Mouse (Mus musculus): Measurements from ENCODE around the gene Cd247. TPM values are rescaled to one million over a fixed set of nuclear protein-coding genes. Genes with fewer than 3 reads are reported as not detected.
"Not testable (repeated sequence)": the region's sequence is repeated elsewhere in the genome, so short reads cannot be mapped to it uniquely, and the experiment has no call there.

The Cd247 gene
- total and polyA plus RNA-seq, 2 experiments from 2014 or later: 0.41 TPM; not detected in 1

- ATAC-seq (ENCODE audit: insufficient read depth, low read depth) (no peak), DNase-seq (ENCODE audit: low spot score) (no peak)
- Histone ChIP-seq H3K36me3 (replicated peaks; ENCODE audit: control insufficient read depth, insufficient read depth, low read length) (no peaks in the 10 kb centered on the region), H3K9me3 (replicated peaks; ENCODE audit: control insufficient read depth, low read length) (no peaks in the 10 kb centered on the region), H3K4me2 (ENCODE audit: low read depth, low read length) (no peak overlapping the region), H3K27me3 (ENCODE audit: control insufficient read depth, insufficient read depth, low read length) (no peaks in the 10 kb centered on the region), H3K27ac (ENCODE audit: low read depth) (no peak overlapping the region), H3K4me3 (ENCODE audit: low read depth, low read length) (no peak overlapping the region), H3K4me1 (ENCODE audit: control insufficient read depth, insufficient read depth) (peaks cover 20% of the 10 kb centered on the region; the same call in 1 of the 2 replicates), H3K9ac (replicated peaks; ENCODE audit: low read depth, low read length) (no peak overlapping the region)
- WGBS: 85% methylated on average over 6 of the region's 6 CpGs
- TF ChIP-seq CTCF (IDR thresholded peaks at IDR 0.05; ENCODE audit: low read depth) (no peak), EP300 (IDR thresholded peaks at IDR 0.05; ENCODE audit: low read depth) (no peak)
These were observed 34.3 kb upstream of the Cd247 start for GRCm38 (mm10) chr1:165754205-165754604.

GRCm38 (mm10) chr1:165755194-165755593 lies 33.3 kb upstream of the Cd247 start:
- ATAC-seq (ENCODE audit: insufficient read depth, low read depth): no peak
- H3K9me3 ChIP-seq (replicated peaks; ENCODE audit: control insufficient read depth, low read length): no peaks in the 10 kb centered on the region
- WGBS: 35% methylated on average over 4 of the region's 4 CpGs
- peaks cover 19% of the 10 kb centered on the region; the same call in 1 of the 2 replicates for H3K4me1 ChIP-seq (ENCODE audit: control insufficient read depth, insufficient read depth)
- DNase-seq (ENCODE audit: low spot score): no peak
- TF ChIP-seq CTCF (IDR thresholded peaks at IDR 0.05; ENCODE audit: low read depth): no peak
- TF ChIP-seq EP300 (IDR thresholded peaks at IDR 0.05; ENCODE audit: low read depth): no peak
- H3K4me3 ChIP-seq (ENCODE audit: low read depth, low read length): no peak overlapping the region
- no peaks in the 10 kb centered on the region for H3K36me3 ChIP-seq (replicated peaks; ENCODE audit: control insufficient read depth, insufficient read depth, low read length)
- no peaks in the 10 kb centered on the region for H3K27me3 ChIP-seq (ENCODE audit: control insufficient read depth, insufficient read depth, low read length)
- H3K27ac ChIP-seq (ENCODE audit: low read depth): no peak overlapping the region
- H3K4me2 ChIP-seq (ENCODE audit: low read depth, low read length): no peak overlapping the region
- H3K9ac ChIP-seq (replicated peaks; ENCODE audit: low read depth, low read length): no peak overlapping the region

GRCm38 (mm10) chr1:165761522-165762305 lies 26.8 kb upstream of the Cd247 start:
- H3K27me3 ChIP-seq (ENCODE audit: control insufficient read depth, insufficient read depth, low read length): no peaks in the 10 kb centered on the region
- H3K4me2 ChIP-seq (ENCODE audit: low read depth, low read length): no peak overlapping the region
- H3K36me3 ChIP-seq (replicated peaks; ENCODE audit: control insufficient read depth, insufficient read depth, low read length): no peaks in the 10 kb centered on the region
- no peak overlapping the region for H3K9ac ChIP-seq (replicated peaks; ENCODE audit: low read depth, low read length)
- DNase-seq (ENCODE audit: low spot score): no peak
- no peak overlapping the region for H3K4me3 ChIP-seq (ENCODE audit: low read depth, low read length)
- 88% methylated on average over 3 of the region's 3 CpGs for WGBS
- H3K9me3 ChIP-seq (replicated peaks; ENCODE audit: control insufficient read depth, low read length): no peaks in the 10 kb centered on the region
- no peak for ATAC-seq (ENCODE audit: insufficient read depth, low read depth)
- H3K4me1 ChIP-seq (ENCODE audit: control insufficient read depth, insufficient read depth): peaks cover 8% of the 10 kb centered on the region; the same call in 1 of the 2 replicates
- TF ChIP-seq EP300 (IDR thresholded peaks at IDR 0.05; ENCODE audit: low read depth) (no peak), CTCF (IDR thresholded peaks at IDR 0.05; ENCODE audit: low read depth) (no peak)
- H3K27ac ChIP-seq (ENCODE audit: low read depth): no peak overlapping the region

GRCm38 (mm10) chr1:165762498-165762897 lies 26.0 kb upstream of the Cd247 start:
- H3K9me3 ChIP-seq (replicated peaks; ENCODE audit: control insufficient read depth, low read length); H3K36me3 ChIP-seq (replicated peaks; ENCODE audit: control insufficient read depth, insufficient read depth, low read length); H3K4me1 ChIP-seq (ENCODE audit: control insufficient read depth, insufficient read depth); H3K9ac ChIP-seq (replicated peaks; ENCODE audit: low read depth, low read length); H3K4me3 ChIP-seq (ENCODE audit: low read depth, low read length); DNase-seq (ENCODE audit: low spot score); ATAC-seq (ENCODE audit: insufficient read depth, low read depth); H3K4me2 ChIP-seq (ENCODE audit: low read depth, low read length); H3K27me3 ChIP-seq (ENCODE audit: control insufficient read depth, insufficient read depth, low read length); H3K27ac ChIP-seq (ENCODE audit: low read depth): not testable (repeated sequence)
- 71% methylated on average over 2 of the region's 2 CpGs for whole genome bisulfite sequencing

DNA sequence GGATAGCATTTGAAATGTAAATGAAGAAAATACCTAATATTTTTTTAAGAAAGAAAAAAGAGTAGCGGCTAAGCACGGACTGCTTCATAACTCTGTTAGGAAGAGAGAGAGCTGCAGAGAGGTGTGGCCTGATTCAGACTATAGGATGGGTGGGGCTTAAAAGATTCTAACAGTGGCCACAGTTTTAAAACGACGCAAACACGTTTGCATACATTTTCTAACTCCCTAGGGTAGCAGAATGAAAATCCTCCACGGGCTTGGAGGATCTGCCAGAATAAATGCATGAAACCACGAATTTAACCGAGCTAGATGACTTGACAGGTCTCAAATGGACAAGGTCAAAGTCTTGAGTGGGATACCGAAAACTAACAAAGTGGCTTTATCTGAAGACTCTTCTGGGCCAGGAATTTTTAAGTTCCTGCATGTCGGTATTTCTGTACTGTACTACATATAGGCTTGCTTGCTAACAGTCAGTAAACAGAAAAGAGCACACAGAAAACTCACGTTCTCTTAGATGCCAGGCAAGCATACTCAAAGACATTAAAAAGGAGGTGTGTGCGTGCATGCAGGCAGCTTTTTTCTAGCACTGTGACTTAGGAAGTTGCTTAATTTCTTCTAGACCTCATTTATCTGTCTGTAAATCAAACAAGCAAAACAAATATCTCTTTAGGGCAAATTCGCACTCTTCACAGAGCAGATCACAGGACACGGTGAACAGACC lies 25.4 kb upstream of the Cd247 start:
- DNase-seq (ENCODE audit: low spot score): no peak
- H3K9me3 ChIP-seq (replicated peaks; ENCODE audit: control insufficient read depth, low read length): no peaks in the 10 kb centered on the region
- peak overlapping the region; percentile 89 for H3K4me2 ChIP-seq (ENCODE audit: low read depth, low read length)
- WGBS: 21% methylated on average over 14 of the region's 14 CpGs
- H3K4me1 ChIP-seq (ENCODE audit: control insufficient read depth, insufficient read depth): peaks cover 8% of the 10 kb centered on the region; the same call in 1 of the 2 replicates
- H3K27me3 ChIP-seq (ENCODE audit: control insufficient read depth, insufficient read depth, low read length): no peaks in the 10 kb centered on the region
- ATAC-seq (ENCODE audit: insufficient read depth, low read depth): no peak
- peak overlapping the region; percentile 77 for H3K4me3 ChIP-seq (ENCODE audit: low read depth, low read length)
- H3K9ac ChIP-seq (replicated peaks; ENCODE audit: low read depth, low read length): no peak overlapping the region
- peak overlapping the region; percentile 25; the same call in 1 of the 2 replicates for H3K27ac ChIP-seq (ENCODE audit: low read depth)
- no peaks in the 10 kb centered on the region for H3K36me3 ChIP-seq (replicated peaks; ENCODE audit: control insufficient read depth, insufficient read depth, low read length)
- no peak for TF ChIP-seq EP300 (IDR thresholded peaks at IDR 0.05; ENCODE audit: low read depth)
- no peak for TF ChIP-seq CTCF (IDR thresholded peaks at IDR 0.05; ENCODE audit: low read depth)

Measured in heart, postnatal 0 days (tissue).